Mouse (Mus musculus) T-helper 1 cell (primary cell): ENCODE measurements around the gene Sema5b.

ENCODE experiments used
- in situ Hi-C: fragments of 300-600 bp; cut with MboI, MseI; formaldehyde crosslinking; loops from one replicate; pipeline ENCODE4 v1.15.1; 2025; ENCODE audit warnings: high pct_unique_total_duplicates

Gene Sema5b

DNA sequence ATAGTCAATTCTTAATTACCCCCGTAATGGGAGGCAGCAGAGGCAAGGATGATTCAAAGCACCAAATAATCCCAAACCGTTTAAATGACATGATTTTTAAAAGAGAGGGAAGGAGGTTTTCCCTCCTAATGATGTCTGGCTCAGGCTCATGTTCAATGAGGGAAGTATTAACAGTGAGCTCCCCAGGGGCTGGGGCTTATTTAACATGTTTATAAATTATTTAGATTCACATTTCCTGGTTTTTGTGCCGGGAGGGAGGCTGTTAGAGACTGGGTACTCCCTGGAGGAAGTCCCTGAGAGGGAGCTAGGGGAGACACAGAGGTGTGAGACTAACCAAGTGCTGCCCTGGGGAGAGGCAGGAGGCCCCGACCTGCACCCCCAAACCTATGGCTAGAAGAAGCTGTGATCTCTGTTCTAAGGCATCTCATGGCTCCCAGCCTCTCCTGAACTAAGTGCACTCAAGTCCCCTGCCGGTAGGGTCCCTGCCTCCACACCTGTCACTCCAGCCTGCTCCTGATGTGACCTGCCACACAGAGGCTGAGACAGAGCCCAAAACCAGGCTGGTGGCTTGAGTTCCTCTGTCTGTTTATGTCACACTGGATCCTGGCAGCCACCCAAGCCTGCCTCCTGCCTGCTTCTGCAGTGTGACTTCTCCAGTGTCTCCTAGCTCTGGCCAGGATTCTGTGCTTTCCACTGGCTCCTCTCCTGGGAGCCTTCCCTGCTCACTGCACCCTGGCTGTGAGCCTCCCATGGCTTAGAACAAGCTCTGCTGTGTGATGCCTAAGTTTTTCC is 51.5 kb downstream of the Sema5b start:
- in situ Hi-C loops = no loop called here

DNA sequence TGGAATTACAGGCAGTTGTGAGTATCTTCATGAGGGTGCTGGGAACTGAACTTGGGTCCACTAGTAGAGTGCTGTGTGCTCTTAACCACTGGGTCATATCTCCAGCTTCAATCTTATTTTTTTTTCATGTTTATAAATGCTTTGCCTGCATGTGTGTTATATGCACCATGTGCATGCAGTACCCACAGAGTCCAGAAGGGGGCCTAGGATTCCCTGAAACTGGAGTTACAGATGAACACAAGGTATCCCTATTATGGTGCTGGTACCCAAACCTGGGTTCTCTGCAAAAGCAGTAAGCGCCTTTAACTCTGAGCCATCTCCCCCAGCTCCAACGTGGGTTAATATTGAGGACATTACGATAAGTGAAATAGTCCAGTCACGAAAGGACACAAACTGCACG is 52.5 kb downstream of the Sema5b start:
- in situ Hi-C loops = no loop called here

DNA sequence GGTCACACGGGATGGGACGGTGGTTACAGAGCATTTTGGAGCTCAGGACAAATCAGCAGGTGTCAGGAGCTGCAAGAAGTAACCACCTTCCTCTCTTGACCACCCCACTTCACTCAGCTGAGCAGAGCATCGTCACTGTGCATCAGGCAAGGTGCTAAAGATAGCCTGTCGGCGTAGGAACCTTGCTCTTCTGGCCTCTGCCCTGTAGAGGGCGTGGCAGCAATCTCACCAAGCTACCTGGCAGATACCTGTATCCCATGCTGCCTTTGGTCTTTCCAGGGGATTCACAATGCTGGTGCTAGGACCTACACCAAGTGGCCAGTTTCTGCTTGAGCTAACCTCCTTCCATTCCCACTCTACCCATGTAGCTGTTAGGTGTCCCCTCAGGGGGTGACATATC is 55.3 kb downstream of the Sema5b start:
- in situ Hi-C loops = no loop called here

DNA sequence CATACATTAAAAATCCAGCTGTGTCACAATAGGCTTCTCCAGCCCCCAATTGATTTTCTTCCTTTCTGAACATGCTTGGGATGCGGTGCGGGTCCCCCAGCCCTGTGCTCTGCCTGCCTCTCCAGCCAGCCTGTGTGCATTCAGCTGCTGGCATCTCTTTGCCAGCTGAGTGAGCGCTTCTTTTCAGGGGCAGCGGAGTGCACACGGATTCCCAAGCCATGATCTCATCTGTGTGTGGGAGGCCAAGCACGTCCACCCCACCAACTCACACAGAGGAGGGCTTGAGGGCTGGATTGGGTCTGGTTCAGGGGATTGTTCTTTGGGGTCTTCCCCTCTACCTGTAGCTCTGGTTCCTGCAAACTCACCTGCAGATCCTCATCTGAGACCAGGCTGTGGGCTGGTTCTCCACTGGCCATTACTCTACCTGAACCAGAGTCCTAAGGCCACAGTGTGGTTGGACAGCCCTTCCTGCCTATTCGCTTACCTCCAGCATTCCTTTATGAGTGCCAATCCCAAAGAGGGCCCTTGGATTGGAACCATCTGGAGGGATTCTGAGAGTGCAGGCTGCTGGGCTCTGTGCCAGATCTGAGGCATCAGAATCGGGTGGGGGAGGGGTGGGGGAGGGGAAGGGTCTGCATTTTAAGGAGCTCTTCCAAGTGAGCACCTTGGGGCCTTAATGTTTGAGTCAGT is 55.9 kb downstream of the Sema5b start:
- in situ Hi-C loops = no loop called here

DNA sequence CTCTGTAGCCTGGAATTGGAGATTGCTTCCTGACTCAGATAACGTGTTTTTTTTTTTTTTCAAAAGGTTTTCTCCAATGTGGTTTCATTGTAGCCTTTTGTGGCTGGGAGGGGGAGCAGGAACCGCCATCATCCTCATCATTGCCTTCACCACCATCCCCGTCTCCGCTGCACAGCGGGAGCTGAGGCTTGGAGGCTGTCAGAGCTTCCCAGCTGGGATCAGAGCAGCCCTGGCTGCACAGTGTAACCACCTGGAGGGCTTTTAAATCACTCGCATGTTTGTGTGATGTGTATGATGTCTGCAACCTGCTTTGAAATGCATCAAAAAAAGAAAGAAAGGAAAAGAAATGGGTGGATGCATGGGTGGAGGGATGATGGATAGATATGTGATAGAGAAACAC is 57.0 kb downstream of the Sema5b start:
- in situ Hi-C loops = no loop called here

DNA sequence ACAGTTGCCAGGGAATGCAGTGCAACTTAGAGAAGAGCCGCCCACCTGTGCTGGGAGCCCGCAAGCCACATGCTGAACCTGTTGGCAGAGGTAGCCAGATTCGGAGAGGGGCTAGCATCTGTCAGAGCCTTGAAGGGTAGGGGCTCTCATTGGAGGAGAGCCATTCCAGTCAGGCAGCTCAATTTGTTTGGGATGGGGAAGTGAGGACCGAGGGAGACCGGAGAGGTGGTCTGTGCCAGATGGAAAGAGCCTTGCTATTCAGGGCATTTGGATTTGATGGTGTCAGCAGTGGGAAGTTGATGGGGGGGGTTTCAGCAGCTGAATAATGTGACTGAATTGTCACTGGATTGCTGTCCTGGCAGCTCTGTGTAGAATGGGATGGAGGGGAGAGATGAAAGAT is 57.9 kb downstream of the Sema5b start:
- in situ Hi-C loops = no loop called here

DNA sequence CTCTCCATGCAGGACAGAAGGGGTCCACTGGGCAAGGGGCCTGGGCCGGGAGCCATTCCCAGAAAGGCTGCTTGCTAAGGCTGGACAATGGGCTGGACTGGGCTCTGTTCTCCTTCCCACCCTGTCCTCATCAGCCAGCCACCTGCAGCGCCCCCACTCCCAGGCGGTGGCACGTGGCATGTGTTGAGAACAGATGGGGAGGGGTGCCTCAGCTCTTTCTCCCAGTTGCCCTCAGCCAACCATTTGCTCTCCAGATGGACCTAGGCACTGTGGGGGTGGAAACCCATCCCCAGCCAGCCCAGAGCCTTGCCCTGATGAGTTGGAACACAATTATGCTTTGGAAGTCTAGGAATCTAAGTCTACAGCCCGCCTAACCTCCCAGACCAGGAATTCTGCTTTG is 59.3 kb downstream of the Sema5b start:
- in situ Hi-C loops = no loop called here

DNA sequence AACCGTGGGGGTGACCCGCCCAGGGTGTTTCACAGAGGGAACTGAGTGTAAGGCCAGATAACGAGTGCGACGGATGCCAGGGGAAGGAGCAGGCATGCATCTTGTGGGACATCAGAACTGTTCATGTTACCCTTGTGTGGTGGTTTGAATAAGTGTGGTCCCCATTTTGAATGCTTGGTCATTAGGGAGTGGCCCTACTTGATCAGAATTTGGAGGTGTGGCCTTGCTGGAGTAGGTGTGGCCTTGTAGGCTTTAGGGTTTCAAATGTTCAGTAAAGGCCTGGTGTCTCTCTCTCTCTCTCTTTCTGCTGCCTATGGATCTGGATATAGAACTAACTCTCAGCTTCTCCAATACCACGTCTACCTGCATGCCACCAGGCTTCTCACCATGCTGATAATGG is 60.5 kb downstream of the Sema5b start:
- in situ Hi-C loops = no loop called here

DNA sequence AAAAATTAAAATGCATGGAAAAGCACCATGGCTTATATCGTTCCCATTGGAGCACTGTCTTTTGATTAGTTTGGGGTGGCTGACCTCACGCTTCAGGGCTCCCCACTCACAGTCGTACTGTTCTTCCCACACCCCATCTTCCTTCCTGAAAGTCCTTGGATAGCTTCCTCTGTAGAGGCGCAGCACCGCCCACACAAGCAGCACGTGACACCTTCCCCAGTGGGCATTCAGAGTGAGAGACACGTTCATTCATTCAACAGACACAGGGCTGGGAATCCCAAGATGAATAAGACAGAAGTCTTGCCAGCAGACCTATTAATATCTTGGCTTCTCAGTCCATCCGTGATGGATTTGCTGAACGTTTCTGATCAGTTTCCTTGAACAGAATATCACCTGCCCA is 61.6 kb downstream of the Sema5b start:
- in situ Hi-C loops = no loop called here

DNA sequence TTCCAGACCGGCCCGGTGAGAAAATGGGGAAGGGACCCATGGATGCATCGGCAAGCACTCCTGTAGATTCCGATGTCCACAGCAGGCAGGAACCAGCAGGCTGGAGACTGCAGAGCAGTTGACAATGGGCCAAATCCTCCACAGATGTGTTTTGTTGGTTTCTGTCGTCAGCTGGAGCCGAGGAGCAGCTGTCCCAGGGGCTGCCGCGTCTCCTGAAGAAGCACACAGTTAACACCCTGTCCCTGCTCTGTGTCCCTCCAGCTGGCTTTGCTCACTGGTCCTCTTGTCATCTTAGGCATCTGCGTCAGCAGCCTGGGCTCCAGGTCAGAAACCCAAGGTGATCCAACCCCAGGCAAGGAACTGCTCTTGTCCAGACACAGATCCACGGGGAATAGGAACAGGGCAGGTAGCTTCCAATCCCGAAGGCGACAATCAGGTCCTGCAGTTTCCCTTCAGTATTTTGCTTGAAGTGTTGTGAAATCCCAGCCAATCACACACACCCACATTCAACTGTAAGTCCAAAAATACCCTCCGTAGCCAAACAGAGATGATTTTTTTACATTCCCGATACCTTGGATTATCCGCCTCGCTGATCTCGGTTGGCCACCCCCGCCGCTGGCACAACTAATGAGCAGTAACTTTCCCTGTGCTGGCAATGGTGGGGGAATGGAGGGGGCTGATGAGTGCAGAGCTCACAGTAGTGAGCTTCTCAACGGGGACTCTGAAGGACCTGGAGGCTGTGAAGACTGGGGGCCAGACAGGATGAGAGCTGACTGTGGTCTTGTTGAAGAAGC is 63.0 kb downstream of the Sema5b start:
- in situ Hi-C loops = no loop called here

DNA sequence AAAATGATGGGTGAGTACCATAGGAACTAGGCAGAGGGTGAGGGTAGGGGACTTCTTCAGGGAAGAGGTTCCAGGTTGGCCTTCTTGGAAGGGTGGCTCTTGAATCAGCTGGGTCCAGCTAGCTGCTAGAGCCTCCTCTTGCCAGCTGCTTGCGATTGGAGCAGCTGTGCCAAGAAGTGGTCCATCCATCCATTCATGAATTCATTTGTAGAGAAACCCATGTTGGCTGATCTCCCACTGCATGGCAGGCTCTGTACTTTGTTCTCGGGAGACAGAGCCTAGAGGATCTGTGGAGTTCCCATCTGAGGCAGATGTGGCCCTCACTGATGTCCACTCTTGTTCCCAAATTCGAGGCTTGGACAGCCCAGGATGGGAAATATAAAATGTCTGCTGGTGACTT is 66.3 kb downstream of the Sema5b start:
- in situ Hi-C loops = no loop called here

DNA sequence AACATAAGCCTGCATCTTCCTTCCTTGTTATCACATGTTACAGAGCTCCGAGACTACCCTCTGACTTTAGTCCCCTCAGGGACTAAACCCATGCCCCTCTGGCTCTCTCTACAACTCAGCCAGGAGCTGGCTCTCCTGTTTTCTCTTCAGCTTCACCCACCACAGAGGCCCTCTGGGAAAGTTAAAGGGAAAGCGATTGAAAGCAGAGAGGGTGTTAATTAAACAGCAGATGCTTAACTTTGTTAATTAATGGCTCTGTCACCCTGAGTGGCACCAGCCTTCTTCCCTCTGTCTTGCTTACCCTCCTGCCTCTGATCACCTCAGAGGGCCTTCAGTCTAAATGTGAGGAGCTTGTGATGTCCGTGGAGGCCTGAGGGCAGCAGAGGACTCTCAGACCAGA is 67.3 kb downstream of the Sema5b start:
- in situ Hi-C loops = no loop called here

DNA sequence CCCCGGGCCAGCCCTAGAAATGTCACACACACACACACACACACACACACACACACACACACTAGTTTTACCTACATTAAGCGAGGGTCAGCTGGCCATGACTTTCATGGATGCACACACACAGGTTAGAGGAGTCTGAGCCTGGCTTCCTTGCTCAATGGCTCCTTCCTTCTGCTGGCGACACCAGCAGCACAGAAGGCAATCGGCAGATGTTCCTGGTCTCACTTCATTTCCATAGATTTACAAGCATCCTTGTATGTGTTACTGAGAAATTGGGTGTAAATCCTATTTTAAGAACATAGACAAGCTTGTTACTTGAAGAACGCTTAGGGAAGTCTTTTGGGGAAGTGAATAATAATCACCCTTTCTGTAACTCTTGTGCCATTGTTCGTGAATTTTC is 68.6 kb downstream of the Sema5b start:
- in situ Hi-C loops = no loop called here

DNA sequence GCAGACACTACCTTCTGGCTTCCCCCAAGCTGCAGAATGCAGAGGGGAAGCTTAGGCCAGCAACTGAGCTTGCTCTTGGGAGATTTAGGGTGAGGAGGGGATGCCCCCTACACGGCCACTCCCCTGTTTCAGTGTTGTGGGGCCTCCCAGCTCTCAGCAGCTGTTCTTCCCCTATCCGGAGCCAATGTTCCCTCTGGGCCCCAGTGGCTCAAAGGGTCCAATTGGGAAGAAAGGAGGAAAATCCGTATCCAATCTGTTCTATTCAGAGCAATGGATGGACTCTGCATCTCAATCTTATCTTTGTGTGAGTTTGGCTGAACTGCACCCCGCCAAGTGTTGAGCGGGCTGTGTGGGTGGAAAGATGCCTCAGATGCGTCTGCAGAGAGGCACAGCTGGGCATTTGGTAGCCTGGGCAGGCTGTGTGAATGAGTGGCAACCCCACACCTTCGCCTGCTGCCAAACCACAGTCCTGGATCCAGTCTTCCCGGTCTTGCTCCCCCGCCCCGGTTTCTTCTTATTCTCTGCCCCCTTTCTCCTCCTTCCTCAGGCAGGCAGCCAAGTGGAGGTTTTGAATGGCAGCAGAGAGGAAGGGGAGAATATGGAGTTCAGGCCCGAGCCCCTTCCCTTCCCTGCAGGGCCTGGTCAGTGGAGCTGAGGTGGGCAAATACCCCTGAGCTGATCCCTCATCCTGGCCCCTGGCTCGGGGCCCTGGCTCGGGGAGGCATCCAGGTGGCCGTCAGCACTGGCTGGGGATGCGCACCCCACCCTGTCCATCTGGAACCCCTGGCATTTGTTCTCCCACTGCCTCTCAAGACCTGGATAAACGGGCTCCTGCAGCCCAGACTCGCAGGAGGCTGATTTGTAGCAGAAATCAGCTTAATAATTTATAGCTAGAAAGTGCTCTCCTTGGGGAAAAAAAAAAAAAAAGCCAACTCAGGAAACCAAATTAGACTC is 73.2 kb downstream of the Sema5b start:
- in situ Hi-C loops = no loop called here

DNA sequence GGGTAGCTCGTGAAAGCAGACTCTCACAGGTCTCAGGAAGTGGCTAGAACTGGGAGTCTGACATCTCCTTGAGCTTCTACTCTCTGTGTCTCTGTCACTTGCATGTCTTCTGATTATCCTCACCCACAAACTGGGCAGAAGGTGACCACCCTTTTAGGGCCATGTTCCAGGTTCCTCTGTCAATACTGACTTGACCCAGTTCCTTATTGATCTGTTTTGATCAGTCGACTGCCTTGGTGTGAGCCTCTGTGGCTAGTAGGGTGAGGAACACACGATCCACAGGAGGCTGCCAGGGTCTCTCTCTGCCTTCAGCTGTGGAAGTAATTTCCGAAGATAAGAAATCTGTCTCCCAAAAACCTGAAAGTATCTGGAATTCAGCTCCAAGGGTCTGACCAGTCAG is 76.8 kb downstream of the Sema5b start:
- in situ Hi-C loops = no loop called here

DNA sequence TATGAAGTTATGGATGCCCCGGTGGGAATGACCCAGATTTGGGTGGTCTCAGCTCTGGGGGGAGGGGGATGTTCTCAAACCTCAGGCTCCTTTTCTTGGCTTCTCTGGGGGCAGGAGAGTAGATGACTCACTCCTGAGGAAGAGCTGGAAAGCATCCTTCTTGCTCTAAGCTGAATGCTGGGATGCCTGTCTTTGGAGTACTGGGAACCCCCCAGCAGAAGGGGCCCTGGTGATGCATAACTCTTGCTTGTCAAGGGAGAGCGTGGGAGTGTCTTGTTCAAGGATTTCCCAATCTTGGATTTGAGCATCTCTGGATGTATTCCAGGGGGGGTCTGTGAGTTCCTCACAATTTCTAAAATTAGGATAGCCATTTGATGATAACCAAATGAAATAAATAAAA is 82.1 kb downstream of the Sema5b start:
- in situ Hi-C loops = loop anchor here (10.0 kb wide), 1 partner anchor 508 kb away; no protein-coding TSS in a partner anchor

DNA sequence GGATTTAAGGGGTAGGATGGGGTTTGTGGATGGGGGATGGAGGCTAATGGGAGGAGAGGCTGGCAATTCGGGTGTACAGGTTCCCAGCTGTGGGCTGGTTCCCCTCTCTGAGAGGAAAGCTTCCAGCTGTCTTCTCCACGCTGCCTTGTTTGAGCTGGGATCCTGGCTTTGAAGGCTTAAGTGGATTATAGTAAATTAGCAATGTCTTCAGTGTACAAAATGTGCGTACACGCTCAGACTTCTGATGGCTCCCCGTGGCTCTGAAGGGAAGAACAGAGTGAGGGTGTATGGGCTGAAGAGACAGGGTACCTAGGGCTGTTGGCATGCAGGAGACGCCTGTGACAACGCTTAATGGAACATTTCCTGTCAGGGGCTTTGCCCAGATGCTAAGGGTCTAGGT is 83.0 kb downstream of the Sema5b start:
- in situ Hi-C loops = loop anchor here (10.0 kb wide), 1 partner anchor 509 kb away; no protein-coding TSS in a partner anchor

DNA sequence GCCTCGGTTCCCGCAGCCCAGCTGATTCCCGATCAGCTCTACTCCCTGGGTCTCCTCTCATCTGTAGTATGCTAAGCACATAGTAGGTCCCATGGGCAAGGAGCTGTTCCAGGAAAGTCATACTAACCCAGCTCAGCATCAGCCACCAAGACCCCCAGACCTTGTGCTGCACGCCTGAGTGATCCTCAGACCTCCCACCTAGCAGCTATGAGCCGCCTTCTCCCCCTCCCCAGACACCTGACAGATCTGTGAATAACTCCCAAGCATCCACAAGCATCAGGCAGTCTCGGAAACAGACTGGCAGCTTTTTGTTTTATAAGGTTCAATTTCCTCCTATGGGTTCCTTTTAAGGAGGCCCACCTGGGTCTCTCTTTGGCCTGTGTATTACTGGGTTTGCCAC is 83.9 kb downstream of the Sema5b start:
- in situ Hi-C loops = loop anchor here (5.0 to 10.0 kb wide), 2 partner anchors 83 to 510 kb away; partner anchors contain the start of gene Sema5b

DNA sequence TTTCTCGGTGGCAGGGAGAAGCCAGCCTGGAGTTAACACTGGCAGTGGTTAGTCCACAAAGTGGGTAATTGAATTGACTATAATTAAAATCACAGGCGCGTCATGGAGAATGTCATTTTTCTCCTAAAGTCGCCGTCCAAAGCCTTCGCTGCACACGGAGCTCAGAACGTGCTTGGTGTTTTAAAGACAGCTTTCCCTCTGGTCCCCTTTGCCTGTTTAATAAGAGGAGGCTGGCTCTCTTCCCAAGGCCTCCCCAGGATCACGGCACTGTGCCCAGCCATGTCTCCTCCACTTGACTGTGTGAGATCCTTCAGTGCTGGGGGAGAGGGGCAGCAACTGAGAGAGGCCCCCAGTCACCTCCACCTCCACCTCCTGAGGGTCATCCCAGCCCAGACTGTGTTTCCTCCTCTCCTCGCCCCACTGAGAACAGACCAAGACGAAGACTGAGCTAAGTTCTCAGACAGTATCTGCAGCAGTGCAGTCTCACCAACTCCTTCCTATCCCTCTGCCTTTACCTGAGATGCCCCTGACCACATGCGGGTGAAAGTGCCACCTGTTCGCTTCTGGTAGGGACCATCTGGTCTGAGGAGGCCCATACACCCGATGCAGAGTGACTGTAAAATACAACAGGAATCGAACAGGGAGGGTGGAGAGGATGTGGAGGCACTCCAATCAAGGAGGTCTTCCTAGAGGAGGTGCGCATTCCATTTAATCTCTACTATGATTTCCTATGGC is 84.5 kb downstream of the Sema5b start:
- in situ Hi-C loops = loop anchor here (5.0 to 10.0 kb wide), 2 partner anchors 83 to 511 kb away; partner anchors contain the start of gene Sema5b

DNA sequence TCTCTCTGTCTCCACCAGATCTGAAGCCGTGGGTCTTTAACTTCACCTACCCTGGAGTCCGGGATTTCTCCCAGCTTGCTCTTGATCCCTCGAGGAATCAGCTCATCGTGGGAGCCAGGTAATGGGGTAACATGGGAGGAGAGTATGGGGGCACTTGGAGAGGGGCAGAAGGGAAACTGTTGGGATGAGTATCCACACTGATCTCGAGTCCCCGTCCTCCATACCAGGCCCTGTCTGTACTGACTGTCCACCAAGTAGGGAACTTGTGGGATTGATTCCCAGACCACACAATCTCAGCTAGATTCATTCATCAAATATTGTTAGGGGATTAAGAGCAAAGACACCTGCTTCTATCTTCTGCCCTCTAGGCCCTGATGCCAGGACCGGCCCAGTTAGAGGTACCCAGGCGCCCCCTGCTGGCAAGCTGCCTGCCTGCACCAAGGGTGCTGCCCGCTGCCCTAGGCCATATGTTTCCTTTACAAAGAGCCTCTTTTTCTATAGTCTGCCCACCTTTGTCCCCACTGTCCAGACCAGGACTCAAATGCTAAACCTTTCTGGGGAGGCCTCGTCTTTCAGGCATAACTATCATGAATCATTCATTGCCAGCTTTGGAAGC is 87.2 kb downstream of the Sema5b start:
- in situ Hi-C loops = loop anchor here (5.0 to 10.0 kb wide), 2 partner anchors 86 to 513 kb away; partner anchors contain the start of gene Sema5b
